Mouse (Mus musculus): ENCODE measurements at regions not wholly inside any gene's neighbourhood (a gene's known extent, or its start where the extent isn't known, plus 50 kb on each side); places are given as distances from the start of the nearest gene placed in this dataset.

DNA sequence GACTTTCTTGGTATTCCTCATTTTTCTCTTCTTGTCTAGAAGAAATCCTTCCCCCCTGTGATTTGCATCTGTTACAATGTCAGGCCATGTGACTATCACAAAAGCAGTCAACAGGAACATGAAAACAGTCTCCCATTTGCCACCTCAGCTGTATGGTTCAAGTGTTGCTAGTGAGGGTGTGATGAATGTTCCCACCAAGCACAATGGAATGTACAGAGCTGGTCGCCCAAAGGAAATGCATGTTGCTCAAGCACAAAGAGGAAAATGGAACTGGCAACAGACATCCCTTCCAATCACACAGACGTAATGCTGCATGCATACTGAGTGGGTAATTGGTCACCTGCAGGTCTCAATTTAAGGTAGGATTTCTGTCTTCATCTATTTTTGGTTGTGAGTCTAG, 324.1 kb upstream of the BC052040 start:
- Histone ChIP-seq H3K27me3 (ENCODE audit: control insufficient read depth in 1 of 2, insufficient read depth in 2 of 2, low read length in 2 of 2) (no peaks in the 10 kb centered on the region), H3K4me3 (ENCODE audit: control insufficient read depth in 1 of 2, insufficient read depth in 1 of 2, low read depth in 2 of 2, low read length in 2 of 2) (no peak overlapping the region), H3K4me1 (ENCODE audit: control insufficient read depth in 1 of 2, insufficient read depth in 2 of 2, low read length in 2 of 2) (no peaks in the 10 kb centered on the region), H3K36me3 (ENCODE audit: control insufficient read depth in 1 of 2, insufficient read depth in 2 of 2, low read length in 2 of 2) (no peaks in the 10 kb centered on the region), H3K9ac (ENCODE audit: control insufficient read depth, low read depth, low read length, poor library complexity, severe bottlenecking) (no peak overlapping the region), H3K9me3 (replicated peaks; ENCODE audit: insufficient read depth, low read length) (no peaks in the 10 kb centered on the region), H3K79me2 (ENCODE audit: control insufficient read depth, insufficient read depth, low read length, poor library complexity) (no peaks in the 10 kb centered on the region), H3K27ac (ENCODE audit: control insufficient read depth, low read depth, low read length) (no peak overlapping the region)
- TF ChIP-seq SMC3 (IDR thresholded peaks at IDR 0.05; ENCODE audit: low read depth, low read length), result no peak
- no peak for TF ChIP-seq ZNF384 (IDR thresholded peaks at IDR 0.05; ENCODE audit: low read depth, low read length)
- TF ChIP-seq TAL1 (IDR thresholded peaks at IDR 0.05; ENCODE audit: low read length), result no peak
- TF ChIP-seq MXI1 (IDR thresholded peaks at IDR 0.05; ENCODE audit: low read depth, low read length), result no peak
- no peak for TF ChIP-seq MAZ (IDR thresholded peaks at IDR 0.05; ENCODE audit: low read depth, low read length)
- no peak for TF ChIP-seq UBTF (IDR thresholded peaks at IDR 0.05; ENCODE audit: borderline replicate concordance, insufficient read depth, low read depth, low read length)
- no peak for TF ChIP-seq ZKSCAN1 (IDR thresholded peaks at IDR 0.05; ENCODE audit: low read depth, low read length)
- TF ChIP-seq POLR2AphosphoS2 (IDR thresholded peaks at IDR 0.05; ENCODE audit: low read length), result no peak
- no peak for TF ChIP-seq MAFK (IDR thresholded peaks at IDR 0.05; ENCODE audit: borderline replicate concordance, low read depth, low read length)
- TF ChIP-seq NRF1 (IDR thresholded peaks at IDR 0.05; ENCODE audit: insufficient read depth, low read depth, low read length, poor library complexity, severe bottlenecking), result no peak
- no peak for TF ChIP-seq BHLHE40 (IDR thresholded peaks at IDR 0.05; ENCODE audit: borderline replicate concordance, low read depth, low read length)
- TF ChIP-seq RAD21 (IDR thresholded peaks at IDR 0.05; ENCODE audit: low read depth, low read length), result no peak
- TF ChIP-seq USF2 (IDR thresholded peaks at IDR 0.05; ENCODE audit: borderline replicate concordance in 1 of 2, insufficient read depth in 1 of 2, low read depth in 1 of 2, low read length in 2 of 2), result no peak
- TF ChIP-seq USF1 (IDR thresholded peaks at IDR 0.05; ENCODE audit: low read depth, low read length), result no peak
- no peak for TF ChIP-seq MEF2A (IDR thresholded peaks at IDR 0.05; ENCODE audit: extremely low read depth, insufficient replicate concordance, low read depth, low read length, poor library complexity, severe bottlenecking)
- TF ChIP-seq MYC (IDR thresholded peaks at IDR 0.05; ENCODE audit: low read depth, low read length), result no peak
- TF ChIP-seq POLR2AphosphoS5 (IDR thresholded peaks at IDR 0.05; ENCODE audit: borderline replicate concordance, low read depth, low read length), result no peak
- TF ChIP-seq MYB (IDR thresholded peaks at IDR 0.05; ENCODE audit: low read depth, low read length), result no peak
- no peak for DNase-seq (ENCODE audit: low read depth, low spot score)

DNA sequence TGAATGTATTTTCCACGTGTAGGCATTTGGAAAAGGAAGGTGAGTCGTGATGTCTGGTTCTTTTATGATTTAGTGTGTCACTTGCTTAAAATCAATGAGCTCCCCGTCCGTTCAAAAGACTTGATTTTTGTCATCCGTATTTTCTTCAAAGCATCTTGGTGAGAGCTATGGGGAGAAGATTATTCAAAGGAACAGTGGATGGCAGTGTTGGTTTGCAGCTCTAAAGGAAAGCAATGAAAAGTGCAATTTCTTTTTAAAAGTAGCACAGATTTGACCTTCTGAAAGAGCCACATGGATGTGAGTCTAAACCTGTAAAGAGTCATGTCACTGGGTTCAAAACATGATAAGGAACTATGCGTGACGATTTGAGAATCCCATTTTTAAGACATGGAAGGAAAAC, 313.3 kb upstream of the BC052040 start:
- DNase-seq (ENCODE audit: low read depth, low spot score), result no peak
- Histone ChIP-seq H3K9ac (ENCODE audit: control insufficient read depth, low read depth, low read length, poor library complexity, severe bottlenecking) (no peak overlapping the region), H3K4me1 (ENCODE audit: control insufficient read depth in 1 of 2, insufficient read depth in 2 of 2, low read length in 2 of 2) (no peaks in the 10 kb centered on the region), H3K9me3 (replicated peaks; ENCODE audit: insufficient read depth, low read length) (no peaks in the 10 kb centered on the region), H3K4me3 (ENCODE audit: control insufficient read depth in 1 of 2, insufficient read depth in 1 of 2, low read depth in 2 of 2, low read length in 2 of 2) (no peak overlapping the region), H3K27ac (ENCODE audit: control insufficient read depth, low read depth, low read length) (no peak overlapping the region), H3K36me3 (ENCODE audit: control insufficient read depth in 1 of 2, insufficient read depth in 2 of 2, low read length in 2 of 2) (no peaks in the 10 kb centered on the region), H3K27me3 (ENCODE audit: control insufficient read depth in 1 of 2, insufficient read depth in 2 of 2, low read length in 2 of 2) (no peaks in the 10 kb centered on the region), H3K79me2 (ENCODE audit: control insufficient read depth, insufficient read depth, low read length, poor library complexity) (no peaks in the 10 kb centered on the region)
- no peak for TF ChIP-seq NELFE (IDR thresholded peaks at IDR 0.05; ENCODE audit: low read depth, low read length)
- TF ChIP-seq KAT2A (conservative IDR thresholded peaks at IDR 0.05; ENCODE audit: low read depth, low read length), result no peak
- TF ChIP-seq POLR2A (IDR thresholded peaks at IDR 0.05; ENCODE audit: control insufficient read depth in 1 of 2, insufficient read depth in 1 of 2, low read depth in 1 of 2, low read length in 2 of 2, poor library complexity in 1 of 2), result no peak
- no peak for TF ChIP-seq HCFC1 (IDR thresholded peaks at IDR 0.05; ENCODE audit: low read depth, low read length)
- TF ChIP-seq GABPA (IDR thresholded peaks at IDR 0.05; ENCODE audit: low read depth, low read length), result no peak
- no peak for TF ChIP-seq MYB (IDR thresholded peaks at IDR 0.05; ENCODE audit: low read depth, low read length)
- TF ChIP-seq USF1 (IDR thresholded peaks at IDR 0.05; ENCODE audit: low read depth, low read length), result no peak
- TF ChIP-seq BHLHE40 (IDR thresholded peaks at IDR 0.05; ENCODE audit: borderline replicate concordance, low read depth, low read length), result no peak
- TF ChIP-seq MXI1 (IDR thresholded peaks at IDR 0.05; ENCODE audit: low read depth, low read length), result no peak
- TF ChIP-seq TAL1 (IDR thresholded peaks at IDR 0.05; ENCODE audit: low read length), result no peak
- no peak for TF ChIP-seq CHD1 (IDR thresholded peaks at IDR 0.05; ENCODE audit: low read depth, low read length)
- no peak for TF ChIP-seq UBTF (IDR thresholded peaks at IDR 0.05; ENCODE audit: borderline replicate concordance, insufficient read depth, low read depth, low read length)

Data from MEL (cell line).